Mouse (Mus musculus) lung, embryonic 14.5 days (tissue): ENCODE measurements around the gene Spen. TPM values are rescaled to one million over a fixed set of nuclear protein-coding genes. Genes with fewer than 3 reads are reported as not detected.

ENCODE experiments used
- ATAC-seq: fragments of 200-750 bp; cut with Nextera tagmentation; 2 replicates; pipeline ENCODE4 v1.8.0; 2017; ENCODE audit warnings: mild to moderate bottlenecking, moderate TSS enrichment, moderate library complexity; ENCODE audit not compliant: insufficient read depth
- DNase-seq: peaks from one replicate; pipeline ENCODE4 v3.0.0-alpha.2; 2015
- H3K27ac ChIP-seq: fragments of 300-500 bp; sonication (generic); 2 replicates; pipeline ENCODE4 v1.5.1; 2014; ENCODE audit warnings: low read depth, mild to moderate bottlenecking, moderate library complexity
- H3K27me3 ChIP-seq: fragments of 300-500 bp; sonication (generic); 2 replicates; pipeline ENCODE4 v1.6.1; 2014; ENCODE audit warnings: low read length, control low read depth; ENCODE audit not compliant: insufficient read depth
- H3K36me3 ChIP-seq: fragments of 300-500 bp; sonication (generic); 2 replicates; pipeline ENCODE4 v1.6.1; 2014; ENCODE audit warnings: control low read depth; ENCODE audit not compliant: insufficient read depth
- H3K4me1 ChIP-seq: fragments of 300-500 bp; sonication (generic); 2 replicates; pipeline ENCODE4 v1.6.1; 2014; ENCODE audit warnings: antibody characterized with exemption, control low read depth; ENCODE audit not compliant: insufficient read depth
- H3K4me2 ChIP-seq: fragments of 300-500 bp; sonication (generic); 2 replicates; pipeline ENCODE4 v1.6.1; 2014; ENCODE audit warnings: mild to moderate bottlenecking
- H3K4me3 ChIP-seq: fragments of 300-500 bp; sonication (generic); 2 replicates; pipeline ENCODE4 v1.5.1; 2014; ENCODE audit warnings: low read depth, low read length
- H3K9ac ChIP-seq: fragments of 300-500 bp; sonication (generic); 2 replicates; pipeline ENCODE4 v1.6.1; 2014
- H3K9me3 ChIP-seq: fragments of 300-500 bp; sonication (generic); 2 replicates; pipeline ENCODE4 v1.6.1; 2016; ENCODE audit warnings: low read depth, low read length, control low read depth
- CTCF ChIP-seq: IDR thresholded peaks from 2 replicates; pipeline ENCODE4 v1.5.1; 2016; ENCODE audit warnings: antibody characterized with exemption, low read depth
- WGBS: fragments of 180-500 bp; shearing (Covaris S2); extraction: QIAGEN DNeasy Blood & Tissue Kit; methylation state at CpG from one replicate; pipeline ENCODE4 v1.1.7; 2014; 5-methylcytosine and 5-hydroxymethylcytosine counted together
- polyA plus RNA-seq: library from polyadenylated mRNA; unstranded; fragments of >200 nt; fragmentation: Nextera tagmentation; extraction: Ambion mirVana; gene quantifications from 2 replicates; pipeline ENCODE4 v1.2.1, GENCODE M21; 2014

Spen gene
- polyA plus RNA-seq, 1 experiment from 2014 or later: 15.4 TPM

DNA sequence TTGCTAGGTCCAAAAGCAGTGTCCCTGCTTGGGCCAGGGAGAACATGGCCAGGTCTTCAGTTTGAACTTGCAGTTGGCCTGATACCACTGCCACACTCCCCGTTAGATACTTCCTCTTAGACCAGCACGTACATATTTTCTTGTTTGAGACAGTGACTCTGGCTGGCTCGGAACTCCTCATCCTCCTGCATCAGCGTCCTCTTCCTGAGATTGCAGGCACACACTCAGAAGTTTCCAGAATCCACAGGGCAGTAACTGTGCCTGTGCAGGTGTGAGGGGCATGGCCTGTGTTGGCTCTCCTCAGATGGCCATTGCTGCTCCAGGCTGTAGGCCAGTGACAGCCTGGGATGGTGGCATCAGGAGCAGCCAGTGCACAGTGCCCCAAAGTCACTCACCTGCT lies 77.9 kb downstream of the Spen start:
- Histone ChIP-seq H3K4me3 (no peak overlapping the region), H3K4me2 (no peak overlapping the region), H3K27me3 (no peaks in the 10 kb centered on the region), H3K27ac (no peak overlapping the region), H3K4me1 (0 out of 2 replicates have a peak, but pooled peaks cover 5% of the 10 kb centered on the region), H3K9ac (no peak overlapping the region), H3K36me3 (peaks cover 48% of the 10 kb centered on the region), H3K9me3 (no peaks in the 10 kb centered on the region)
- DNase-seq (no peak), ATAC-seq (no peak)
- WGBS: 86% methylated on average over 4 of the region's 4 CpGs
- TF ChIP-seq CTCF: no peak

- H3K36me3 ChIP-seq: peaks cover 41% of the 10 kb centered on the region
- no peak overlapping the region for H3K4me2 ChIP-seq
- TF ChIP-seq CTCF: no peak
- no peak overlapping the region for H3K9ac ChIP-seq
- WGBS: 81% methylated on average over 9 of the region's 9 CpGs
- no peaks in the 10 kb centered on the region for H3K9me3 ChIP-seq
- no peak overlapping the region for H3K27ac ChIP-seq
- H3K27me3 ChIP-seq: no peaks in the 10 kb centered on the region
- no peak for ATAC-seq
- no peak overlapping the region for H3K4me3 ChIP-seq
- 0 out of 2 replicates have a peak, but pooled peaks cover 5% of the 10 kb centered on the region for H3K4me1 ChIP-seq
- no peak for DNase-seq
Observed at GRCm38 (mm10) chr4:141459766-141460165, 78.6 kb downstream of the Spen start.

GRCm38 (mm10) chr4:141458888-141459287 lies 79.5 kb downstream of the Spen start:
- Histone ChIP-seq H3K27ac (peak overlapping the region; percentile 10; the same call in 1 of the 2 replicates), H3K4me1 (0 out of 2 replicates have a peak, but pooled peaks cover 5% of the 10 kb centered on the region), H3K36me3 (peaks cover 32% of the 10 kb centered on the region), H3K9ac (no peak overlapping the region), H3K27me3 (no peaks in the 10 kb centered on the region), H3K9me3 (no peaks in the 10 kb centered on the region), H3K4me3 (no peak overlapping the region), H3K4me2 (no peak overlapping the region)
- DNase-seq (no peak), ATAC-seq (no peak)
- WGBS: 60% methylated on average over 3 of the region's 3 CpGs
- no peak for TF ChIP-seq CTCF

DNA sequence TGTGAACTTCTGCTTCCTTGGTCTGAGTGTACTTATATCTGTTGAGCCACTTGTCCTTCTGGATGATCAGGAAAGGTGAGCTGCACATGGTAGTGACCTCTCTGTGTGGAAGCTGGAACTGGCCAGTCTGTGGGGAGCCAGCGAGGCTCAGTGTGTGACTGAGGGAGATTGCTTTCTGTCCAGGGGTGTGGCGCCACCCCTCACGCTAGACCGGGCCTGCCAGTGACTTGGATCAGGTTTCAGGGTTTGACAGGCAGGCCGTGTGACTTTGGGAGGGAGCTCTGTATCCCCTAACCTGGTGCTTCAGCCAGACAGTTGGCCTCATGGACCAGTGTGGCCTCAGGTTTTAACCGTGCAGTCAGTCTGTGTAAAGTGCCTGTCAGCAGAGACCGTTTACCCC lies 80.2 kb downstream of the Spen start:
- no peak overlapping the region for H3K4me2 ChIP-seq
- ATAC-seq (peak; percentile 48; the same call in 1 of the 2 replicates), DNase-seq (no peak)
- no peaks in the 10 kb centered on the region for H3K27me3 ChIP-seq
- 6% methylated on average over 7 of the region's 7 CpGs for WGBS
- H3K9me3 ChIP-seq: no peaks in the 10 kb centered on the region
- 0 out of 2 replicates have a peak, but pooled peaks cover 5% of the 10 kb centered on the region for H3K4me1 ChIP-seq
- no peak for TF ChIP-seq CTCF
- H3K27ac ChIP-seq: peak overlapping the region; percentile 10; the same call in 1 of the 2 replicates
- 0 out of 2 replicates have a peak overlapping the region, but pooled peaks have one; percentile 4 for H3K9ac ChIP-seq
- H3K36me3 ChIP-seq: peaks cover 28% of the 10 kb centered on the region; the same call in 1 of the 2 replicates
- H3K4me3 ChIP-seq: no peak overlapping the region

DNA sequence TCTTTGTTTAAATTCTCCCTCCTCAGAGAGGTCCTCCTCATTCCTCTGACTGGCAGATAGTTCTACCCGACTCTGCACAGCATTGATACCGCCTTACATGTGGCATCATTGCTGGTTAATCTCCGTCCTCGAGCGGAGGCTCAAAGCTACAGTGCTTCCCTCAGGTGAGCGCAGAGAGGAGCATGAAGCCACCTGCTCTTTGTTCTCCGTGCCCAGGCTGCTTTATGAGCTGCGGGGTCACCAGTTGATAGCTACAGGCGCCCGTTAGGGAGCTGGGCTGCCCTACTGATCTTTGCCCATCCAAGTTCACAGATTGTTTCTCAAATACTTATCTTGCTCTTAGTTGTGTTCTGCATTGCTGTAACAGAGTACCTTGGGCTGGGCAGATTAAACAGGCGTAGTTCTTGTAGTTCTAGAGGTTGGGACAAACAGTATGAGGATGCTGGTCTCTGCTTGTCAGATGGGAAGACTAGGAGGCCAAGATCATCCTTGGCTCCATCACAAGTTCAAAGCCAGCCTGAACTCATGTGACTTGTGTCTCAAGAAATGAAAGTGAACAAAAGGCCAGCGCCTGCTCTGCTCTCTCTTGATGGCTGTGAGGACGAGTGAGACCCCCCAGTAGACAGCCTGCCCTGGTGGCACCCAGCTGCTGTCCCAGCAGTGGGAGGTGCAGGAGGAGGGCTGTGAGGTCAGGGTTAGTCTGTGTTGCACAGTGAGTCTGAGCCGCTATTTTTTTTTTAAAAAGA lies 82.0 kb downstream of the Spen start:
- H3K4me3 ChIP-seq: no peak overlapping the region
- H3K9ac ChIP-seq: no peak overlapping the region
- H3K4me2 ChIP-seq: no peak overlapping the region
- TF ChIP-seq CTCF: no peak
- DNase-seq (no peak), ATAC-seq (no peak)
- 87% methylated on average over 14 of the region's 14 CpGs for WGBS
- no peak overlapping the region for H3K27ac ChIP-seq
- no peaks in the 10 kb centered on the region for H3K27me3 ChIP-seq
- peaks cover 31% of the 10 kb centered on the region for H3K36me3 ChIP-seq
- 0 out of 2 replicates have a peak, but pooled peaks cover 5% of the 10 kb centered on the region for H3K4me1 ChIP-seq
- no peaks in the 10 kb centered on the region for H3K9me3 ChIP-seq

DNA sequence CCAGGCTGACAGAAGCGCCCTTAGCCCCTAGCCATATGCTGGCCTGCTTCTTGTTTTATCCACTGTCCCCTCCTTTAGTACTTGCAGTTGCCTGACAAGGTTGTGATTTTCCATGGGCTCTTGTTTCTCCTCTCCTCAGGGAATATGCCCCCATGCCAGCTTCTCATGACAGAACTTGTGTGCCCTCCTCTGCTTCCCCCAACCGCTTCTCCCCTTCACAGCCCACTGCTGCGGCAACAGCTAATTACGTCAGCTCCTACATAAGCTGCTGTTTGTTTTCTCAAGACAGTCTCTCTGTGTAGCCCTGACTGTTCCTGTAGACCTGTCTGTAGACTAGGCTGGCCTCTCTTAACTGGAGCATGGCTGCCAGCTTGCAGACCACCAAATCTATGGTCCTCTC lies 82.9 kb downstream of the Spen start:
- DNase-seq: no peak
- no peaks in the 10 kb centered on the region for H3K27me3 ChIP-seq
- no peak overlapping the region for H3K4me3 ChIP-seq
- ATAC-seq: no peak
- H3K36me3 ChIP-seq: peaks cover 34% of the 10 kb centered on the region
- 0 out of 2 replicates have a peak, but pooled peaks cover 5% of the 10 kb centered on the region for H3K4me1 ChIP-seq
- TF ChIP-seq CTCF: no peak
- no peaks in the 10 kb centered on the region for H3K9me3 ChIP-seq
- no peak overlapping the region for H3K27ac ChIP-seq
- H3K9ac ChIP-seq: no peak overlapping the region
- H3K4me2 ChIP-seq: no peak overlapping the region
- WGBS: 50% methylated on average over 4 of the region's 4 CpGs

DNA sequence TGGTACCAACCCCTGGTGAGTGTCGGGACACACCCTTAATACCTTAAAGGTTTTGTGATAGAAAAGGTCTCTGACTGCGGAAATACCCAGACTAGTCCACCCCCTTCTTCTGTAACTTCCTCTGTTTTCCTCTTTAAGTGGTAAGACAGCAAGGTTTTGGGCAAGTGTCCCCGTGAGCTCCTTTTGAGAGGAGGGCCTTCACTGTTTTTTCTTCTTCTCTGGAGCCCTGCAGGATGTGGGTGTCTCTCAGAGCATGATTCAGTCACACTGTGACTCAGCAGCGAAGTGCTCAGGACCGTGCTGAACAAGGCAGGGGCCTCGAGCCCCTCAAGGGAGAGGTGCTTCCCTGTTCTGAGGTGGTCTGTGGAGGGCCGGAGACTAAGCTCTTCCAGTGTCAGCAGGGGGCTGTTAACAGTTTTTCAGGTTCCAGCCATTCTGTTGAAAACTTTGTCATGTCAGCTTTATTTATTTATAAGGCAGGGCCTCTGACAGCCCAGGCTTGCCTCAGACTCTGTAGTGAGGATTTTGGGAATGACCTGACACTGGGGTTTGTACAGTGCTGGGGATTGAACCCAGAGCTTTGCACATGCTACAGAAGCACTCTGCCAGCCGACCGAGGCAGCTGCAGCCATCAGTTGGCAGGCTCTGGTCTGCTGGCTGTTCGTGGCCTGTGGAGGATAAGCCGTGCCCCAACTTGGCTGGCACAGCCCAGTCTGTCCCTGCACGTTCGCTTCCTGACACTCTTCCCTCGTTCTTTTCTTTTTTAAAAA lies 83.6 kb downstream of the Spen start:
- H3K27me3 ChIP-seq: no peaks in the 10 kb centered on the region
- no peak overlapping the region for H3K9ac ChIP-seq
- TF ChIP-seq CTCF: no peak
- no peak overlapping the region for H3K4me3 ChIP-seq
- 54% methylated on average over 14 of the region's 14 CpGs for WGBS
- no peak overlapping the region for H3K4me2 ChIP-seq
- ATAC-seq (no peak), DNase-seq (no peak)
- peaks cover 31% of the 10 kb centered on the region for H3K36me3 ChIP-seq
- 0 out of 2 replicates have a peak, but pooled peaks cover 5% of the 10 kb centered on the region for H3K4me1 ChIP-seq
- no peak overlapping the region for H3K27ac ChIP-seq
- H3K9me3 ChIP-seq: no peaks in the 10 kb centered on the region
